Mouse (Mus musculus) liver, adult 2 months (tissue): ENCODE measurements around the gene Gm13420. TPM values are rescaled to one million over a fixed set of nuclear protein-coding genes. Genes with fewer than 3 reads are reported as not detected.

Experiments used
- DNase-seq: peaks from one replicate; pipeline ENCODE4 v3.0.0-alpha.2; 2011; ENCODE audit warnings: low read depth, low spot score; ENCODE audit errors: extremely low read depth
- H3K27ac ChIP-seq: fragments of 200-500 bp; replicated peaks from 2 replicates; pipeline ENCODE4 v1.5.1; 2012; ENCODE audit warnings: low read depth, mild to moderate bottlenecking, control low read depth, inconsistent platforms, low read length; ENCODE audit not compliant: insufficient read depth
- H3K27me3 ChIP-seq: fragments of 200-500 bp; 2 replicates; pipeline ENCODE4 v1.6.1; 2012; ENCODE audit warnings: mild to moderate bottlenecking, moderate library complexity, low read length, inconsistent platforms; ENCODE audit not compliant: control insufficient read depth, insufficient read depth
- H3K36me3 ChIP-seq: fragments of 200-500 bp; 2 replicates; pipeline ENCODE4 v1.6.1; 2012; ENCODE audit warnings: low read length, inconsistent platforms; ENCODE audit not compliant: control insufficient read depth, insufficient read depth
- H3K4me1 ChIP-seq: fragments of 200-500 bp; 2 replicates; pipeline ENCODE4 v1.6.1; 2011; ENCODE audit warnings: low read length; ENCODE audit not compliant: control insufficient read depth, insufficient read depth
- H3K4me3 ChIP-seq: fragments of 200-500 bp; 2 replicates; pipeline ENCODE4 v1.5.1; 2011; ENCODE audit warnings: low read depth, mild to moderate bottlenecking, control low read depth, low read length, moderate library complexity; ENCODE audit not compliant: insufficient read depth
- H3K79me2 ChIP-seq: fragments of 200-500 bp; 2 replicates; pipeline ENCODE4 v1.6.1; 2012; ENCODE audit warnings: inconsistent platforms, mild to moderate bottlenecking, low read length, moderate library complexity; ENCODE audit not compliant: control insufficient read depth, insufficient read depth
- H3K9ac ChIP-seq: fragments of 200-500 bp; 2 replicates; pipeline ENCODE4 v1.6.1; 2012; ENCODE audit warnings: low read depth, mild to moderate bottlenecking, control low read depth, inconsistent platforms, low read length
- CTCF ChIP-seq: fragments of 200-500 bp; IDR thresholded peaks from 2 replicates; pipeline ENCODE4 v1.5.1; 2011; ENCODE audit warnings: low read depth, low read length, control low read depth
- POLR2A ChIP-seq: fragments of 200-500 bp; IDR thresholded peaks from 2 replicates; pipeline ENCODE4 v1.6.1; 2011; ENCODE audit warnings: low read length, control low read depth; ENCODE audit not compliant: insufficient read depth; ENCODE audit errors: extremely low read depth
- WGBS: fragments of 180-500 bp; shearing (Covaris S2); methylation state at CpG from one replicate; pipeline ENCODE4 v1.1.7; 2018; 5-methylcytosine and 5-hydroxymethylcytosine counted together
- polyA plus RNA-seq: library from polyadenylated mRNA; depleted of rRNA; stranded (reverse); fragments of >200 nt; gene quantifications from 2 replicates; pipeline ENCODE4 v1.2.3, GENCODE M21; 2012
- total RNA-seq: library from RNA; depleted of rRNA; stranded (reverse); fragments of >200 nt; gene quantifications from 2 replicates; pipeline ENCODE4 v1.2.3, GENCODE M21; 2014

The Gm13420 gene
- total and polyA plus RNA-seq, 2 experiments, result 0.18 to 0.86 TPM

GRCm38 (mm10) chr2:29707731-29708130 lies 43.8 kb downstream of the Gm13420 start:
- H3K27ac ChIP-seq, result no peak overlapping the region
- peak; percentile 65 for TF ChIP-seq CTCF
- no peak for TF ChIP-seq POLR2A
- 90% methylated on average over 4 of the region's 4 CpGs for WGBS
- H3K9ac ChIP-seq, result no peak overlapping the region
- H3K4me1 ChIP-seq, result no peaks in the 10 kb centered on the region
- no peak overlapping the region for H3K4me3 ChIP-seq
- H3K79me2 ChIP-seq, result no peaks in the 10 kb centered on the region
- no peaks in the 10 kb centered on the region for H3K27me3 ChIP-seq
- DNase-seq, result no peak
- peaks cover 5% of the 10 kb centered on the region; the same call in 1 of the 2 replicates for H3K36me3 ChIP-seq

GRCm38 (mm10) chr2:29706726-29707620 lies 44.5 kb downstream of the Gm13420 start:
- Histone ChIP-seq H3K4me3 (no peak overlapping the region), H3K27me3 (no peaks in the 10 kb centered on the region), H3K9ac (no peak overlapping the region), H3K79me2 (no peaks in the 10 kb centered on the region), H3K27ac (no peak overlapping the region), H3K4me1 (no peaks in the 10 kb centered on the region), H3K36me3 (peaks cover 7% of the 10 kb centered on the region; the same call in 1 of the 2 replicates)
- DNase-seq, result no peak
- WGBS, result 92% methylated on average over 18 of the region's 18 CpGs
- no peak for TF ChIP-seq POLR2A
- TF ChIP-seq CTCF, result no peak

- no peaks in the 10 kb centered on the region for H3K79me2 ChIP-seq
- H3K27me3 ChIP-seq, result no peaks in the 10 kb centered on the region
- H3K4me3 ChIP-seq, result no peak overlapping the region
- no peaks in the 10 kb centered on the region for H3K4me1 ChIP-seq
- WGBS, result 88% methylated on average over 3 of the region's 3 CpGs
- H3K9ac ChIP-seq, result no peak overlapping the region
- TF ChIP-seq CTCF, result no peak
- H3K27ac ChIP-seq, result no peak overlapping the region
- peaks cover 9% of the 10 kb centered on the region; the same call in 1 of the 2 replicates for H3K36me3 ChIP-seq
- no peak for DNase-seq
Measured at GRCm38 (mm10) chr2:29705493-29705892, 46.0 kb downstream of the Gm13420 start.

- Histone ChIP-seq H3K27ac (no peak overlapping the region), H3K79me2 (no peaks in the 10 kb centered on the region), H3K9ac (no peak overlapping the region), H3K36me3 (peaks cover 18% of the 10 kb centered on the region), H3K4me1 (no peaks in the 10 kb centered on the region), H3K4me3 (no peak overlapping the region), H3K27me3 (no peaks in the 10 kb centered on the region)
- 91% methylated on average over 9 of the region's 9 CpGs for WGBS
- DNase-seq, result no peak
- no peak for TF ChIP-seq POLR2A
- TF ChIP-seq CTCF, result no peak
Measured at GRCm38 (mm10) chr2:29703104-29704081, 48.1 kb downstream of the Gm13420 start.

GRCm38 (mm10) chr2:29702189-29702588 lies 49.3 kb downstream of the Gm13420 start:
- H3K27ac ChIP-seq, result no peak overlapping the region

More at GRCm38 (mm10) chr2:29702189-29702588, 49.3 kb downstream of the Gm13420 start:
- no peaks in the 10 kb centered on the region for H3K27me3 ChIP-seq
- H3K4me1 ChIP-seq, result no peaks in the 10 kb centered on the region
- no peaks in the 10 kb centered on the region for H3K79me2 ChIP-seq
- WGBS, result 91% methylated on average over 8 of the region's 8 CpGs
- TF ChIP-seq CTCF (no peak), POLR2A (no peak)
- no peak for DNase-seq
- H3K36me3 ChIP-seq, result peaks cover 21% of the 10 kb centered on the region
- no peak overlapping the region for H3K4me3 ChIP-seq
- H3K9ac ChIP-seq, result no peak overlapping the region
